Comparison of ENCODE assay signal across 14 mouse cellular contexts in genomic region chr13:113374084-113374405, GRCm38 (mm10).
DNase-seq lines count a peak whose midpoint lies in the region; ATAC-seq lines count a peak whose summit lies in the region.
"Had no signal": no experiment of that assay in that cellular context is flagged by ENCODE, and none has a peak within 500 bp of the region (broad histone marks: within the 10 kb centered on the region; RNA-seq: fewer than 3 reads in every experiment).

No protein-coding gene starts in this region.

- no peak overlapping the region for H3K4me2 ChIP-seq in hindbrain, embryonic 16.5 days (ENCODE audit: low read length)
- H3K4me2 ChIP-seq in hindbrain, embryonic 14.5 days (replicated peaks) = no peak overlapping the region
- no peak overlapping the region for H3K4me2 ChIP-seq in limb, embryonic 12.5 days
- no peak overlapping the region for H3K4me2 ChIP-seq in kidney, embryonic 14.5 days (replicated peaks; ENCODE audit: low read depth, low read length)
- H3K4me2 ChIP-seq: neural tube, embryonic 13.5 days had no signal

- no peak overlapping the region for H3K27ac ChIP-seq in hindbrain, embryonic 16.5 days (ENCODE audit: low read depth, low read length)
- H3K27ac ChIP-seq in hindbrain, embryonic 14.5 days = no peak overlapping the region
- H3K27ac ChIP-seq in limb, embryonic 12.5 days = no peak overlapping the region
- no peak overlapping the region for H3K27ac ChIP-seq in kidney, embryonic 14.5 days (ENCODE audit: low read depth, low read length)
- H3K27ac ChIP-seq: liver, embryonic 14.5 days; neural tube, embryonic 13.5 days had no signal

- H3K4me1 ChIP-seq in hindbrain, embryonic 16.5 days (ENCODE audit: control insufficient read depth, insufficient read depth, low read depth, low read length) = no peaks in the 10 kb centered on the region
- H3K4me1 ChIP-seq in hindbrain, embryonic 14.5 days (replicated peaks; ENCODE audit: control insufficient read depth, insufficient read depth, low read length) = no peaks in the 10 kb centered on the region
- peaks cover 2% of the 10 kb centered on the region for H3K4me1 ChIP-seq in limb, embryonic 12.5 days (replicated peaks)
- H3K4me1 ChIP-seq in kidney, embryonic 14.5 days (ENCODE audit: control insufficient read depth, insufficient read depth, low read length) = 0 out of 2 replicates have a peak, but pooled peaks cover 3% of the 10 kb centered on the region
- H3K4me1 ChIP-seq: neural tube, embryonic 13.5 days had no signal

- H3K36me3 ChIP-seq in hindbrain, embryonic 16.5 days (ENCODE audit: control insufficient read depth, insufficient read depth, low read length) = no peaks in the 10 kb centered on the region
- H3K36me3 ChIP-seq in hindbrain, embryonic 14.5 days (replicated peaks; ENCODE audit: control insufficient read depth, insufficient read depth) = no peaks in the 10 kb centered on the region
- H3K36me3 ChIP-seq in limb, embryonic 12.5 days = peaks cover 13% of the 10 kb centered on the region; the same call in 1 of the 2 replicates
- no peaks in the 10 kb centered on the region for H3K36me3 ChIP-seq in kidney, embryonic 14.5 days (ENCODE audit: control insufficient read depth, insufficient read depth, low read length)
- H3K36me3 ChIP-seq: neural tube, embryonic 13.5 days had no signal

- H3K4me3 ChIP-seq in hindbrain, embryonic 16.5 days (ENCODE audit: low read length) = no peak overlapping the region
- H3K4me3 ChIP-seq in hindbrain, embryonic 14.5 days (replicated peaks; ENCODE audit: low read length) = no peak overlapping the region
- H3K4me3 ChIP-seq in limb, embryonic 12.5 days (replicated peaks) = no peak overlapping the region
- H3K4me3 ChIP-seq in kidney, embryonic 14.5 days (ENCODE audit: low read length) = no peak overlapping the region
- H3K4me3 ChIP-seq: neural tube, embryonic 13.5 days had no signal

- peak; percentile 60; the same call in 1 of the 2 replicates for ATAC-seq in hindbrain, embryonic 16.5 days
- no peak for ATAC-seq in hindbrain, embryonic 14.5 days (ENCODE audit: low FRiP score)
- peak; percentile 77; the same call in 1 of the 2 replicates for ATAC-seq in limb, embryonic 12.5 days (ENCODE audit: insufficient number of reproducible peaks, insufficient read depth, low FRiP score, low TSS enrichment, low read depth)
- ATAC-seq in kidney, embryonic 14.5 days (ENCODE audit: low FRiP score, low TSS enrichment) = no peak

- H3K9me3 ChIP-seq in hindbrain, embryonic 16.5 days (ENCODE audit: control insufficient read depth, low read length) = no peaks in the 10 kb centered on the region
- no peaks in the 10 kb centered on the region for H3K9me3 ChIP-seq in hindbrain, embryonic 14.5 days (ENCODE audit: control insufficient read depth, low read length)
- no peaks in the 10 kb centered on the region for H3K9me3 ChIP-seq in limb, embryonic 12.5 days
- no peaks in the 10 kb centered on the region for H3K9me3 ChIP-seq in kidney, embryonic 14.5 days (ENCODE audit: control insufficient read depth, low read length)
- H3K9me3 ChIP-seq: neural tube, embryonic 13.5 days had no signal

- no peaks in the 10 kb centered on the region for H3K27me3 ChIP-seq in hindbrain, embryonic 16.5 days (replicated peaks; ENCODE audit: control insufficient read depth, insufficient read depth, low read length)
- no peaks in the 10 kb centered on the region for H3K27me3 ChIP-seq in hindbrain, embryonic 14.5 days (ENCODE audit: control insufficient read depth, insufficient read depth, low read length)
- H3K27me3 ChIP-seq in limb, embryonic 12.5 days = no peaks in the 10 kb centered on the region; the same call in 1 of the 2 replicates
- H3K27me3 ChIP-seq in kidney, embryonic 14.5 days (ENCODE audit: control insufficient read depth, insufficient read depth, low read length) = no peaks in the 10 kb centered on the region
- H3K27me3 ChIP-seq: neural tube, embryonic 13.5 days had no signal

- WGBS in hindbrain, embryonic 16.5 days = 64% methylated on average over 2 of the region's 2 CpGs
- WGBS in hindbrain, embryonic 14.5 days = 66% methylated on average over 2 of the region's 2 CpGs
- WGBS in limb, embryonic 12.5 days = 6% methylated on average over 2 of the region's 2 CpGs
- 34% methylated on average over 2 of the region's 2 CpGs for WGBS in kidney, embryonic 14.5 days

- no peak overlapping the region for H3K9ac ChIP-seq in hindbrain, embryonic 16.5 days (ENCODE audit: low read depth, low read length)
- H3K9ac ChIP-seq in hindbrain, embryonic 14.5 days = no peak overlapping the region
- no peak overlapping the region for H3K9ac ChIP-seq in limb, embryonic 12.5 days (replicated peaks)
- H3K9ac ChIP-seq in kidney, embryonic 14.5 days (ENCODE audit: low read depth, low read length) = no peak overlapping the region
- H3K9ac ChIP-seq: liver, embryonic 14.5 days; neural tube, embryonic 13.5 days had no signal

- no peak for DNase-seq in hindbrain, embryonic 14.5 days (ENCODE audit: low spot score)
- peak; percentile 65 for DNase-seq in NIH3T3 (ENCODE audit: low read depth)
- peak; percentile 33 for DNase-seq in embryo, embryonic 9.5 days (ENCODE audit: extremely low spot score)
- DNase-seq in gastrocnemius, adult 18-20 months (ENCODE audit: low spot score) = no peak
- no peak for DNase-seq in kidney, postnatal 4 days
- DNase-seq: heart, postnatal 10 days; kidney, postnatal 10 days; lung, postnatal 36 days; retina, postnatal 1 day had no signal

Comparison
In these comparisons a context has a peak if more than half of its experiments do, and no peak if none do; other contexts are left out.
1. ATAC-seq: peak in hindbrain, embryonic 16.5 days (single experiment) and limb, embryonic 12.5 days (single experiment); none in hindbrain, embryonic 14.5 days (single experiment) and kidney, embryonic 14.5 days (single experiment).
2. DNase-seq: peak in NIH3T3 (single experiment) and embryo, embryonic 9.5 days (single experiment); none in hindbrain, embryonic 14.5 days (single experiment), gastrocnemius, adult 18-20 months (single experiment) and kidney, postnatal 4 days (0 of 2).